Mouse (Mus musculus) brown adipose tissue, adult 24 weeks (tissue): Measurements from ENCODE around the gene Haus3. TPM values are rescaled to one million over a fixed set of nuclear protein-coding genes. Genes with fewer than 3 reads are reported as not detected.

Experiments
- H3K27ac ChIP-seq: fragments of 200-500 bp; replicated peaks from 2 replicates; pipeline ENCODE4 v1.5.1; 2012; ENCODE audit warnings: low read depth, mild to moderate bottlenecking, low read length
- H3K4me1 ChIP-seq: fragments of 200-500 bp; 2 replicates; pipeline ENCODE4 v1.6.1; 2012; ENCODE audit warnings: low read length, mixed read lengths; ENCODE audit not compliant: control insufficient read depth, insufficient read depth, insufficient read length
- H3K4me3 ChIP-seq: fragments of 200-500 bp; 2 replicates; pipeline ENCODE4 v1.5.1; 2012; ENCODE audit warnings: low read depth, mild to moderate bottlenecking, low read length, moderate library complexity; ENCODE audit not compliant: insufficient read depth
- polyA plus RNA-seq: library from polyadenylated mRNA; stranded (reverse); fragments of >200 nt; gene quantifications from 2 replicates; pipeline ENCODE4 v1.2.4, GENCODE M21; 2012; ENCODE audit not compliant: missing spikeins, insufficient read depth, insufficient read length

Gene Haus3
- polyA plus RNA-seq, 1 experiment, result 28.1 TPM

DNA sequence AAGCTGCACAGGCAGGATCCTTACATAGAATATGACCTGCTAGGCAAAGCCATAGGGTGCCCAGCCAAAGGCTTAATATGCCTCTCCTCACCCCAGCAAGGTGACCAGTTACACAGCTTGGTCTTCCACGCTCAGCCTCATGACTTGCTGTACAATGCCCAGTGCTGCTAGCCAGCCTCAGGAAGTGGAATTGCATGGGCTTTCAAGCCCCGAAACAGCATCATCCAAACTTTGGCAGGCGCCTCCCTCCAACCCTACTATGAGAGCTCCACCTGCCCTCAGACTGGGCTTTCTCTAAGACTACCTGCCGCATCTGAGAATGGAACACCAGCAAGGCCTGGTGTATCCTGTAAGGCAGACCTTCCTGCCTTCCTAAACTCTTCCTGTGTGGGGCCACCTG is 8.5 kb upstream of the Haus3 start:
- Histone ChIP-seq H3K4me1 (peaks cover 14% of the 10 kb centered on the region), H3K4me3 (no peak overlapping the region), H3K27ac (no peak overlapping the region)

DNA sequence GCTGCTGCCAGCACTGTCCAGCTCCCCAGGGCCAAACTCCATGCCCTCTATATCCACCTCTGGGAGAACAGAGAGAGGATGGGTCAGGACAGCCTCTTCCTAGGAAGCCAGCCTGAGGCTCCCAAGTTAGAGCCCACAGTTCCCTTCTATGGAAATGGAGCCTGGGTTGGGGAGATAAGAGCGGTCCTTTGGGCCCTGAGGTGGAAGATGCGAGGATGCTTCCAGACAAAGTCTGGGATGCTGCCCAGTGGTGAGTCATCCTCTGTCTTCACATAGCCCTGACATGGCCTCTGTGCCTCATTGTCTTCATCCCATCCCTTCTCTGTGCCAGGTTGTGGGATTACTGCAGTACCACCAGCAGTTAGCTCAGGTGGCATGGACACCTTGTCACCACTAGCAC is 7.8 kb upstream of the Haus3 start:
- Histone ChIP-seq H3K4me3 (no peak overlapping the region), H3K27ac (no peak overlapping the region), H3K4me1 (peaks cover 7% of the 10 kb centered on the region)

DNA sequence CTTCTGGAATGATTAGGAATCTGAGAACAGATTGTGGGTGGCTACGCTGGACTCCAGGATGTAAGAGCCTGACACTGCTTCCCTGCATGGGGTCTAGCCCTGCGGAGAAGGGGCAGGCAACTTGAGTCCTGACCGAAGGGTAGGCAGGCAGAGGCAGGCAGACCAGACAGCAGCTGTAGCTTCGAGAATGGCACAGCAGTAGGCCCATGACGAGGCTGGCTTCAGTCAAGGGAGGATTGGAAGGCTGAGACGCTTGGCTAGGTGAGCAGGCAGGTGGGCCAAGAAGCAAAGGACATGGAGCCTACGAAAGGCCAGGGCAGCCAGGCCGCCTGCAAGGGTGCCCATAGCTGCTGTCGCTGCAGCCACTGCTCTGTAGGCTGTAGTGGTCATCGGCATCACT is 7.4 kb upstream of the Haus3 start:
- H3K27ac ChIP-seq, result no peak overlapping the region
- no peak overlapping the region for H3K4me3 ChIP-seq
- peaks cover 4% of the 10 kb centered on the region; the same call in 1 of the 2 replicates for H3K4me1 ChIP-seq

GRCm38 (mm10) chr5:34175403-34175694 is 6.0 kb upstream of the Haus3 start:
- Histone ChIP-seq H3K4me3 (no peak overlapping the region), H3K4me1 (no peaks in the 10 kb centered on the region), H3K27ac (no peak overlapping the region)

DNA sequence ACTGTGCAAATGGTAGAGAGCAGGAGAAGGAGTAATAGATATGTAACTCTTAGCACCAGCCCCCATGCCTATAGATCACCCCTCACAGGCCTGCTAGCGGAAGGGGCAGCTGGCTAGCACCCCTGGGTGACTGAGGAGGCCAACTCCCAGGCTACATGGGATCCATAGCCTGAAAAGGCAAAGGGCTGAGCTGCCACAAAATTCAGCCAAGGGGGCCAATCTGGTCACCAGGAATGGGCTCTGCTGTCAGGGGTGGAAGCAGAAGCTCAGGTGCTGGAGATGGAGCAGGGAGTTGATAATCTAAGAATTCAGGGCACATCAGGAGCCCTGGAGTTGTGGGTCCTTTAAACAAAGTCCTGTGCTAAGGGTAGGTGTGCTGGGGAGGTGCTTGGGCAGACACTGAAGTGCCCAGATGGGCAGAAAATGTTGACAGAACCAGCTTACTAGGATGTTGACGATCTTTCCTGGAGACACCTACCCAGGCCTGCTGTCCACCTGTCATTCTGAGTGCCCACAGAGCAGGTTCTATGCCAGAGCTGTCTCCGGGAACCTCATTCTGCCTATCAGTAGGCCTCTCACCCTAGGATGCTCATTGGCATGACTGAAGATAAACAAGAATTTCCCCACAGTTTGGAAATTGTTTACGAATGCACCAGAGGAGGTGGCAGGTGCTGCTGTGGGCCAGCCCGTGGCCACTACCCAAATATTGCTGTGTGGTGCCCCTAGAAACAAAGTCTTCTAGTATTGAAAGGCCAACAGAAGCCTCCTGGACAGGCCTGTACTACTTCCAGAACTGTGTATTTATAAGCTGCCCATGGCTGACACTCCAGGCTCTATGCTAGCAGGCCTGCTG is 5.4 kb upstream of the Haus3 start:
- H3K27ac ChIP-seq, result no peak overlapping the region
- no peak overlapping the region for H3K4me3 ChIP-seq
- H3K4me1 ChIP-seq, result no peaks in the 10 kb centered on the region

DNA sequence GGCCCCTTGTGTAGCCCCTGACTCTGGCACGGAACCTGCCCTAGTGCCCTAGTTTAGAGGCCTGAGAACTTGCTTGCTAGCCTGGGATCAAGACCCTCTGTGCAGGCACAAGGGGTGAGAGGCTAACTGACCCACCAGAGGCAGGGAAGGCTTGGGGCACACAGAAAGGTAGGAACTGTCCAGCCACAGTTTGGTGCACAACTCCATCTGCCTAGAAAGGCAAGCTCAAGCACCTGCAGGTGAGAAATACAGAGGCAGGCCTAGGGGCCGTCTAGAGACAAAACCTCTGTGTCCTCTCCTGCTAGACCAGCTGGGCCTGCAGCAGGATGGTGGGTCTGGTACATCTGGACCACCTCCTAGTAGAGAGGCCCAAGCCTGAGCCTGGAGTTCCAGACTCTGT is 4.7 kb upstream of the Haus3 start:
- Histone ChIP-seq H3K4me3 (no peak overlapping the region), H3K27ac (no peak overlapping the region), H3K4me1 (no peaks in the 10 kb centered on the region)

DNA sequence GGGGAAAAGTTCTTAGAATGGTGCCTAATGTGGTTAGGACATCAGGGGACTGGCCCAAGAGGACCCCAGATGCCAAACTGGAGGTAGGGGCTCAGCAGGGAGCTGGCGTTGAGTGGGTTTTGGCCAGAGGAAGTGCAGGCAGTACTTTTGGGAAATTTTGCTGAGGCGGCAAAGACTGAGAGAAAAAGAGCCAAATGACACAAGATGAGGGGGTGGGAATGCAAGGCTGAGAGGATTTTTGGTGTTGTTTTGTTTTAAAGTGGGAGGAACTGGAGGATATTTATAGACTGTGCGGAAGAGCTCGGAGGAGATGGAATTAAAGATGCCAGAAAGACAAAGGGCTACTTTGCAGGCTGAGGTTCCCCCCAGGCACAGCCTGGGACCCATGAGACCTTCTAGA is 1.4 kb upstream of the Haus3 start:
- Histone ChIP-seq H3K27ac (peak overlapping the region; percentile 82), H3K4me3 (no peak overlapping the region), H3K4me1 (no peaks in the 10 kb centered on the region)

DNA sequence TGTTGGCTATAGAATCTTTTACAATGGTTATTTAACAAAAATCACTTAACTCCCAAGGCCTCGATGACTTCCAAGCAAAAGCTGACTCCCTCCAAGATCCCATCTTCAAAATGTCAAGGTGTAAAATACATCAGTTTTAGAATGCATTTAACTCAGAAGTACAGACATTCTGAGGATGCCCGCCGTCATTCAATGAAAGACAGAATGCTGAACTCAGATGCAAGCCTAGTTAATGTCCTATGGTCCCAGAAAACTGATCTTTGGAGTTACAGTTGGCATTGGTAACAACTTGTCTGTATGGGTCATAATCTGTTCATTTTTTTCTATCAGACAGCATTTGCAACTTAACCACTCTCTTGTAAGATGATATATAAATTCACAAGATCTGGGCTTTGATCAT is 627 bp upstream of the Haus3 start:
- no peaks in the 10 kb centered on the region for H3K4me1 ChIP-seq
- H3K4me3 ChIP-seq, result peak overlapping the region; percentile 60
- H3K27ac ChIP-seq, result peak overlapping the region; percentile 87

DNA sequence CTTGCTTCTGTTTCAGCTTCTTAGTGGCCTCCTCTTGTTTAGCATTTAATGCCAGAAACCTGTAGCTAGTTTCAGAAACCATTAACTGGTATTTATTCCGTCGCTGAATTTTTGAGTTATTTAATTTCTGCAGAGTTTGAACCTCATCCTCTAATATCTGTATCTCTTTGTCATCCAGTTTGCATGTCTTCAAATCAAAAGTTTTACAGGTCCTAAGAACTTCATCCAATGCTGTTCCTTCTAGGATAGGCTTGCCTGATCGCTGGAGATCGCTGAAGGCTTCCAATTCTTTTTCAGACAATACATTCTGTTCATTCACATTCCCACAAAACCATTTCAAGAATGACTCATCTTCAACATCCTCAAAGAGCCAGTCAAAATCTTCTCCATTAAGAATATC is 1.5 kb downstream of the Haus3 start:
- Histone ChIP-seq H3K4me3 (no peak overlapping the region), H3K27ac (no peak overlapping the region), H3K4me1 (no peaks in the 10 kb centered on the region)

- Histone ChIP-seq H3K4me3 (no peak overlapping the region), H3K27ac (no peak overlapping the region), H3K4me1 (no peaks in the 10 kb centered on the region)
Measured at GRCm38 (mm10) chr5:34165793-34166192, 3.5 kb downstream of the Haus3 start.

DNA sequence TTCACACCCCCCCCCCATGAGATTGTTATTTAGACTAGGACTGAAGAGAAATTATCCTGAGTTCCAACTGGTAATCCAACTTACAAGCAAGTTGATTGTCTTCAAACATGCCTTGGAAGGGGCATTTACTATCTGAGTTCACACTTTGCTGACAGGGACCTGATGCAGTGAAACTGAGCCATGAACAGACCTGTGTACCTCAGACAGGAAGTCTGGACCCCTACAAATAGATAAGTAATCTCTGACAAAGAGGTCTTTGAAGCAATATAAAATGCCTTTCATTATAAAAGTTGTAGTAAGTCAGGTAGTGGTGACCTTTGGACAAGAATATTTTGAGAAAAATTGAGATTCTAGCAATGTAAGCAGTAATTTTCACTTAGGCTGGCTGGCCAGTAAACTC is 20.9 kb downstream of the Haus3 start:
- no peaks in the 10 kb centered on the region for H3K4me1 ChIP-seq
- no peak overlapping the region for H3K27ac ChIP-seq
- no peak overlapping the region for H3K4me3 ChIP-seq

DNA sequence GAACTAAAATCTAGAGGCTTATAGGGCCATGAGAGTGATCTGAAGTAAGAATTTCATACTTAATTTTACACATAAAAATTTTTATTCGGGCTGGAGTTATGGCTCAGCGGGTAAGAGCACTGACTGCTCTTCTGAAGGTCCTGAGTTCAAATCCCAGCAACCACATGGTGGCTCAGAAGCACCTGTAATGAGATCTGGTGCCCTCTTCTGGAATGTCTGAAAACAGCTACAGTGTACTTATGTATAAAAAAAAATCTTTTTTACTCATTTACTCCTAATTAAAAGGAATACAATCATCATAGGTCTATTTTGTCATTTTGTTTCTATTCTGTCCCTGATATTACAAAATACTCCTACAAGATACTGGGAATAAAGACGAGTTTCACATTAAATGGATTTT is 21.8 kb downstream of the Haus3 start:
- Histone ChIP-seq H3K4me3 (no peak overlapping the region), H3K4me1 (no peaks in the 10 kb centered on the region), H3K27ac (no peak overlapping the region)

DNA sequence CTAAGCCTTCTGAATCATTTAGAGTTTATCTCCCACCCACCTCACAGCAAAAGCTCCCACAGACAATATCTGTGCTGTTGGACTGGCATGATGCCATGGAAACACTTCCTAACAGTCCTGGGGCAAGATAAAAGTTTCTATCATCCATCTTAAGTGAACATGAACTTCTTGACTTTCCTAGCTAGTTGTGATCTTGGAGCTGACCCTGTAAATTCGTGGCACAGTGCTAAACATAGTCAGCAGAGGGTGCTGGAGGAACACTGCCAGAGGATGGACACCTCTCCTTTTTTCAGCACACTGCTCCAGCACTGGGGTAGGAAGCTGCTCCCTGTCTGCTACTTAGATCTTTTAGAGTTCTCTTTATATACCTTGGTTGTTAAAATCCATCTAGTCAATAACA is 29.6 kb downstream of the Haus3 start:
- no peak overlapping the region for H3K4me3 ChIP-seq
- no peak overlapping the region for H3K27ac ChIP-seq
- no peaks in the 10 kb centered on the region for H3K4me1 ChIP-seq

GRCm38 (mm10) chr5:34132731-34133130 is 36.6 kb downstream of the Haus3 start:
- no peaks in the 10 kb centered on the region for H3K4me1 ChIP-seq

DNA sequence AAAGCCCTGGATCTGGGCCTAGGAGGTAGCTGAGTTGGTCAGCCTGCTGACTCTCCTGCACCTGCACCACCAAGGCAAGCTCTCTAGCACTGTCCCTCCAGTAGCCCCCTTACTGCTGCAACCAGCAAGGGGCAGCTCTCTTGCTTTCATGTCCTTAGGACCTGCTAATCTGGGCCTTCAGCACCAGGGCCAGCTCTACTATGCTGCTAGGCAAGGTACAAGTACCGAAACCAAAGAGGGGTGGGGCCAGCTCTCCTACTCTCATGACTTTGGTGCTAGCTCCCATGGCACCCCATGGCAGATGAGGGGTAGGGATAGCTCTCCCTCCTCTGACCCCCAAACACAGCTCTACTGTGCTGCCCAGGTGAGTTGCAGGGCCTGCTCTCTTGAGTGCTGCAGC is 45.2 kb downstream of the Haus3 start:
- Histone ChIP-seq H3K4me3 (no peak overlapping the region), H3K4me1 (no peaks in the 10 kb centered on the region), H3K27ac (no peak overlapping the region)

More at GRCm38 (mm10) chr5:34132731-34133130, 36.6 kb downstream of the Haus3 start:
- no peak overlapping the region for H3K4me3 ChIP-seq
- H3K27ac ChIP-seq, result no peak overlapping the region

DNA sequence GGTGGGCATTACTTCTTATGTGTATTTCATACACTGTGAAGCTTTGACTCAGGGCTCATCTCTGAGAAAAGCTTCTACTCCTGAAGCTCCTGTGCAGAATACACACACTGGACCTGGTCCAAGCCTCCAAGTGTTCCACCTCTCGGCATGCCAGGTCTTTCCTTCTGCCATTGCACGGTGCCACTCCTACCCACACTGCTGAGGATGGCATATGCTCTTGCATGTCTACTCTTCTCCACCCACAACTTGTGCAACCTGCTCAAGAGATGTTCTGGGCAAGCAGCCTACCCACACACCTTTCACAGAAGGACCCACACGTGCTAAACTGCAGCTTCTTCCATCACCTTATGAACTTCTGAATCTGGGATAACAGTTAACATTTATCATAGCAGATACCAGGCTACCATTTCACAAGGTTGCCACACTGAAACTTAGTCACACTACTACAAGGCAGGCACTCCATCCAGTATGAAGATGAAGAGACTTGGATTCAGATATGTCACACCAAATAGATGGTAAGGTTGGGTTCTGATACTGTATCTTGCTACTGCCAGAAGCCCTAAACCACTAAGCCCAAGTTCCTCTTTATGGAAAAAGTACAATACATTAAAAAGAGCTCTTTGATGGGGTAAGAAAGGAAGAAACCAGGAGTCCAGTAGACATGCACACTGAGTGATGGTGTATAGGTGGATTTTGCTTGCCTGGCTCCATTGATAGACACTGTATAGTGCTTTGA is 50.0 kb downstream of the Haus3 start:
- Histone ChIP-seq H3K4me1 (no peaks in the 10 kb centered on the region), H3K27ac (no peak overlapping the region), H3K4me3 (no peak overlapping the region)
